Mouse (Mus musculus) gastrocnemius, adult 2 months (tissue): ENCODE results near the gene Dkk3. TPM values are rescaled to one million over a fixed set of nuclear protein-coding genes. Genes with fewer than 3 reads are reported as not detected.

Source experiments
- DNase-seq: peaks from one replicate; pipeline ENCODE4 v3.0.0; 2022
- H3K27ac ChIP-seq: fragments of 200-600 bp; 2 replicates; pipeline ENCODE4 v1.8.1; 2022; ENCODE audit warnings: mild to moderate bottlenecking
- H3K4me3 ChIP-seq: fragments of 200-600 bp; 2 replicates; pipeline ENCODE4 v1.8.1; 2022; ENCODE audit warnings: mild to moderate bottlenecking, moderate library complexity
- CTCF ChIP-seq: fragments of 200-600 bp; IDR thresholded peaks from 2 replicates; pipeline ENCODE4 v1.8.1; 2022; ENCODE audit warnings: antibody characterized with exemption, mild to moderate bottlenecking, moderate library complexity
- intact Hi-C: fragments of 180-260 bp; cut with DNase I; formaldehyde crosslinking; loops from one replicate; pipeline ENCODE4 v1.15.1; 2025
- total RNA-seq, 2 experiments: library from RNA; stranded (reverse); gene quantifications; 2 replicates each; pipeline ENCODE4 v1.2.3; 2021

Gene Dkk3
- total RNA-seq, 2 experiments from 2014 or later: 2.1 to 2.4 TPM

GRCm38 (mm10) chr7:112138509-112139405, 20.1 kb downstream of the Dkk3 start:
- TF ChIP-seq CTCF: no peak
- peak; percentile 38 for DNase-seq
- Histone ChIP-seq H3K4me3 (no peak overlapping the region), H3K27ac (peak overlapping the region; percentile 35; the same call in 1 of the 2 replicates)
- intact Hi-C loops: no loop called here

- no peak overlapping the region for H3K4me3 ChIP-seq
- TF ChIP-seq CTCF: no peak
- H3K27ac ChIP-seq: peak overlapping the region; percentile 35; the same call in 1 of the 2 replicates
- DNase-seq: no peak
- intact Hi-C loops: no loop called here
These were observed 20.7 kb downstream of the Dkk3 start for GRCm38 (mm10) chr7:112138168-112138508.

- intact Hi-C loops: no loop called here
- no peak for TF ChIP-seq CTCF
- no peak overlapping the region for H3K27ac ChIP-seq
- H3K4me3 ChIP-seq: no peak overlapping the region
- DNase-seq: no peak
These were observed 22.3 kb downstream of the Dkk3 start for GRCm38 (mm10) chr7:112136537-112136936.

GRCm38 (mm10) chr7:112135161-112135560, 23.7 kb downstream of the Dkk3 start:
- no peak overlapping the region for H3K4me3 ChIP-seq
- no peak overlapping the region for H3K27ac ChIP-seq
- intact Hi-C loops: no loop called here
- no peak for DNase-seq
- no peak for TF ChIP-seq CTCF

GRCm38 (mm10) chr7:112133277-112133676, 25.6 kb downstream of the Dkk3 start:
- no peak overlapping the region for H3K27ac ChIP-seq
- peak; percentile 20; the same call in 1 of the 2 replicates for TF ChIP-seq CTCF
- intact Hi-C loops: no loop called here

GRCm38 (mm10) chr7:112132005-112132404, 26.9 kb downstream of the Dkk3 start:
- no peak overlapping the region for H3K27ac ChIP-seq
- intact Hi-C loops: no loop called here
- TF ChIP-seq CTCF: no peak
- no peak for DNase-seq
- no peak overlapping the region for H3K4me3 ChIP-seq

More at GRCm38 (mm10) chr7:112133277-112133676, 25.6 kb downstream of the Dkk3 start:
- no peak for DNase-seq
- H3K4me3 ChIP-seq: no peak overlapping the region

- H3K27ac ChIP-seq: no peak overlapping the region
- no peak for TF ChIP-seq CTCF
- H3K4me3 ChIP-seq: no peak overlapping the region
- DNase-seq: no peak
- intact Hi-C loops: no loop called here
These were observed 28.2 kb downstream of the Dkk3 start for GRCm38 (mm10) chr7:112130660-112131059.

GRCm38 (mm10) chr7:112129851-112130250, 29.0 kb downstream of the Dkk3 start:
- intact Hi-C loops: no loop called here
- Histone ChIP-seq H3K27ac (no peak overlapping the region), H3K4me3 (no peak overlapping the region)
- no peak for DNase-seq
- TF ChIP-seq CTCF: no peak

GRCm38 (mm10) chr7:112128810-112129209, 30.0 kb downstream of the Dkk3 start:
- Histone ChIP-seq H3K4me3 (no peak overlapping the region), H3K27ac (peak overlapping the region; percentile 70)
- DNase-seq: peak; percentile 76
- no peak for TF ChIP-seq CTCF
- intact Hi-C loops: no loop called here

GRCm38 (mm10) chr7:112127954-112128353, 30.9 kb downstream of the Dkk3 start:
- TF ChIP-seq CTCF: no peak
- Histone ChIP-seq H3K27ac (peak overlapping the region; percentile 70), H3K4me3 (no peak overlapping the region)
- peak; percentile 69 for DNase-seq
- intact Hi-C loops: no loop called here

GRCm38 (mm10) chr7:112127085-112127637, 31.7 kb downstream of the Dkk3 start:
- intact Hi-C loops: no loop called here
- no peak for TF ChIP-seq CTCF
- H3K4me3 ChIP-seq: no peak overlapping the region
- no peak for DNase-seq
- peak overlapping the region; percentile 43 for H3K27ac ChIP-seq

- peak overlapping the region; percentile 56 for H3K27ac ChIP-seq
- H3K4me3 ChIP-seq: no peak overlapping the region
- intact Hi-C loops: no loop called here
- no peak for DNase-seq
- no peak for TF ChIP-seq CTCF
These were observed 33.1 kb downstream of the Dkk3 start for GRCm38 (mm10) chr7:112125625-112126260.

- H3K4me3 ChIP-seq: no peak overlapping the region
- TF ChIP-seq CTCF: no peak
- DNase-seq: no peak
- intact Hi-C loops: no loop called here
- no peak overlapping the region for H3K27ac ChIP-seq
These were observed 35.2 kb downstream of the Dkk3 start for GRCm38 (mm10) chr7:112123612-112124011.
